Mouse (Mus musculus): ENCODE data around the gene Mex3a.

DNA sequence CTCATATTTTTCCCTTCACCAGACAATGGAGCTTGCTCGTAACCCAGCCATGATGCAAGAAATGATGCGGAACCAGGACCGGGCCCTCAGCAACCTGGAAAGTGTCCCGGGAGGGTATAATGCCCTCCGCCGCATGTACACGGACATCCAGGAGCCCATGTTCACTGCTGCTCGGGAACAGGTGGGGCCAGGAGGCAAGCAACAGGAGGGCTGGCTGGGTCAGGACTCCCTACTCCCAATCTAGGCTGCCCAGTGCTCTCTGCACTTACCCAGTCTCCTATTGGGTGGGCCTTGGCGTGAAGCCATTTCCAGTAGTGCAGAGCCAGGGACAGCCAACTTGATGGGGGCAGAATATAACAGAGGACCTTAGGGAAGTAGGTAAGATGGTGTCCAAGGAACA, 27.4 kb downstream of the Mex3a start:
- TF ChIP-seq CTCF (IDR thresholded peaks at IDR 0.05; ENCODE audit: borderline replicate concordance, control insufficient read depth, extremely low read depth, insufficient read depth, low read length, poor library complexity) (no peak), POLR2A (IDR thresholded peaks at IDR 0.05; ENCODE audit: control insufficient read depth, extremely low read depth, insufficient read depth, low read length, poor library complexity) (no peak)
